In the genomic region with DNA sequence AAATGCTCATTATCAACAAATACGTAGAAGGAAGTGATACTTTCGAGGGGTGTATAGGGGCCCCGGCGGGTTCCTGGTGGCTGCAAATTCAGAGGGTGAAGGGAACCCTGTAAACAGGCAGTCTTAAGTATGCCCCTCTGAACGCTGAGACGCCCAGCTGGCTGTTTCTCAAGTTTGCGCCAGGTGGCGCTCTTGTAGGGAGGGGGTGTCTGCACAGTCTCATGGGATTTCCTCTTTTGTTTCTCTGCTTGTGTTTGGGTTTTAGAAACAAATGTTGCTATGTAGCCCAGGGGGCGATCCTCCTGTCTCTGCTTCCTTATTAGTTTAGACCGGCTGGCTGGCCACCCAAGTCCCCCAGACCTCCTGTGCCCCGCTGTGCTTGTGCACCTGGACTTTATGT, we compare ENCODE assay signal across 8 mouse cellular contexts. TPM values are rescaled to one million over a fixed set of nuclear protein-coding genes. Genes with fewer than 3 reads are reported as not detected.
DNase-seq lines count a peak whose midpoint lies in the region; ATAC-seq lines count a peak whose summit lies in the region.

No protein-coding gene starts in this region.

- DNase-seq in urinary bladder, postnatal 14 days (ENCODE audit: low spot score), result peak; percentile 48
- DNase-seq in urinary bladder, postnatal 10 days (ENCODE audit: low spot score), result no peak
- DNase-seq in adrenal gland, postnatal 36 days, result peak; percentile 64 to 69
- DNase-seq in frontal cortex, postnatal 14 days (ENCODE audit: low spot score in 2 of 2), result peak; percentile 34 to 35
- peak; percentile 22 for DNase-seq in kidney, adult 9 months
- DNase-seq in lung, adult 18-20 months, result peak; percentile 42 to 44
- peak; percentile 25 for DNase-seq in right cerebral cortex, postnatal 14 days

- no peak for ATAC-seq in erythroid progenitor cell, adult 5-6 weeks (replicated peaks; ENCODE audit: low FRiP score, poor library complexity, severe bottlenecking)

RNA-seq across cellular contexts. Expression of a gene that starts 29.3 kb away (rescaled TPM):
- 10 to 100 TPM; 79.2 to 80.0 TPM for total RNA-seq in adrenal gland, postnatal 36 days (2021)
- 5.4 and 5.9 TPM in 2 replicates for total RNA-seq in erythroid progenitor cell, adult 5-6 weeks (2015; ENCODE audit: low replicate concordance)
- 4.1 and 6.7 TPM in 2 replicates for total RNA-seq in erythroid progenitor cell, adult 5-6 weeks (2017; ENCODE audit: low replicate concordance)

RNA-seq across cellular contexts. Expression of a gene that starts 31.6 kb away (rescaled TPM):
- total RNA-seq in adrenal gland, postnatal 36 days (2021), result 100 to 1,000 TPM in 1 of 2 experiments, 10 to 100 TPM in 1; 86.6 to 187 TPM
- 28.1 and 44.4 TPM in 2 replicates for total RNA-seq in erythroid progenitor cell, adult 5-6 weeks (2015; ENCODE audit: low replicate concordance)
- total RNA-seq in erythroid progenitor cell, adult 5-6 weeks (2017; ENCODE audit: low replicate concordance), result 13.5 and 23.4 TPM in 2 replicates

RNA-seq across cellular contexts. Expression of a gene that starts 48.8 kb away (rescaled TPM):
- total RNA-seq in adrenal gland, postnatal 36 days (2021), result 10 to 100 TPM in 1 of 2 experiments, 1 to 10 TPM in 1; 5.3 to 20.8 TPM
- not detected in 2 replicates for total RNA-seq in erythroid progenitor cell, adult 5-6 weeks (2015; ENCODE audit: low replicate concordance)
- not detected in 2 replicates for total RNA-seq in erythroid progenitor cell, adult 5-6 weeks (2017; ENCODE audit: low replicate concordance)

Comparison
In these comparisons a context has a peak if more than half of its experiments do, and no peak if none do; other contexts are left out.
1. RNA of a gene that starts 29.3 kb away (total RNA-seq): 79.2 to 80.0 TPM in adrenal gland, postnatal 36 days; 4.1 to 6.7 TPM in erythroid progenitor cell, adult 5-6 weeks; every median in the first group is over 10 times any median in the second.
2. RNA of a gene that starts 48.8 kb away (total RNA-seq): 5.3 to 20.8 TPM in adrenal gland, postnatal 36 days; not detected in erythroid progenitor cell, adult 5-6 weeks; every median in the first group is over 4 times any median in the second.